Mouse (Mus musculus): Measurements from ENCODE around the gene Rps16.

The Rps16 gene

GRCm38 (mm10) chr7:28335471-28335870 is 15.0 kb upstream of the Rps16 start:
- CTCF ChIA-PET = interaction anchor here in 1 of 4 experiments (0.9 to 1.5 kb wide), 2 partner anchors 9 kb away, joined by 3 to 4 read pairs; no protein-coding TSS in a partner anchor

GRCm38 (mm10) chr7:28338108-28338998 is 12.1 kb upstream of the Rps16 start, which contains the start of gene Supt5:
Gene Supt5, minus strand, starts transcription at chr7:28338746.
- ChIA-PET CTCF (interaction anchor here in 3 of 4 experiments (0.6 to 3.1 kb wide), 18 partner anchors 8 to 260 kb away, joined by 3 to 29 read pairs (median 3); partner anchors contain the start of genes Dll3 (in 1 of the 3), Med29 (in 1 of the 3), Paf1 (in 1 of the 3) and Pak4 (in 1 of the 3)), POLR2A (interaction anchor here (0.6 to 50.6 kb wide), 82 partner anchors 8 to 1160 kb away, joined by 3 to 1116 read pairs (median 5); partner anchors contain the start of genes Rps16 (in 4 of the 4), Dll3 (in 3 of the 4), Med29 (in 3 of the 4) and Paf1 (in 3 of the 4))

More at GRCm38 (mm10) chr7:28335471-28335870, 15.0 kb upstream of the Rps16 start:
- POLR2A ChIA-PET = interaction anchor here in 3 of 4 experiments (0.9 to 50.6 kb wide), 11 partner anchors 10 to 57 kb away, joined by 3 to 1116 read pairs (median 6); partner anchors contain the start of genes Rps16 (in 3 of the 3), Med29 (in 2 of the 3), Paf1 (in 2 of the 3) and Plekhg2 (in 1 of the 3)

GRCm38 (mm10) chr7:28339213-28339917 is 11.1 kb upstream of the Rps16 start:
- ChIA-PET CTCF (interaction anchor here (0.5 to 3.1 kb wide), 27 partner anchors 8 to 259 kb away, joined by 3 to 29 read pairs (median 4); partner anchors contain the start of genes Selenov (in 2 of the 4), Dll3 (in 1 of the 4), Gmfg (in 1 of the 4) and Med29 (in 1 of the 4)), POLR2A (interaction anchor here (0.5 to 50.6 kb wide), 85 partner anchors 8 to 1161 kb away, joined by 3 to 1116 read pairs (median 5); partner anchors contain the start of genes Rps16 (in 4 of the 4), Dll3 (in 3 of the 4), Med29 (in 3 of the 4) and Paf1 (in 3 of the 4))

GRCm38 (mm10) chr7:28341381-28341780 is 9.1 kb upstream of the Rps16 start:
- CTCF ChIA-PET = interaction anchor here in 1 of 4 experiments (1.4 kb wide), 1 partner anchor 9 kb away, joined by 6 read pairs; the partner anchor contains the start of gene Rps16
- POLR2A ChIA-PET = interaction anchor here (0.6 to 50.6 kb wide), 16 partner anchors 9 to 1749 kb away, joined by 3 to 1116 read pairs (median 4); partner anchors contain the start of genes Rps16 (in 4 of the 4), Med29 (in 2 of the 4), Paf1 (in 2 of the 4) and Zfp36 (in 2 of the 4)

- ChIA-PET CTCF (interaction anchor here (0.6 to 2.4 kb wide), 43 partner anchors 8 to 1089 kb away, joined by 3 to 22 read pairs (median 4); partner anchors contain the start of genes Dll3 (in 2 of the 4), Selenov (in 2 of the 4), Eid2 (in 1 of the 4) and Eid2b (in 1 of the 4)), POLR2A (interaction anchor here in 3 of 4 experiments (0.5 to 50.6 kb wide), 21 partner anchors 9 to 858 kb away, joined by 3 to 1116 read pairs (median 4); partner anchors contain the start of genes Med29 (in 3 of the 3), Paf1 (in 3 of the 3), Dll3 (in 2 of the 3) and Zfp36 (in 2 of the 3))
These were observed 5.8 kb upstream of the Rps16 start for GRCm38 (mm10) chr7:28344637-28345036.

- POLR2A ChIA-PET = interaction anchor here in 3 of 4 experiments (0.6 to 50.6 kb wide), 8 partner anchors 6 to 523 kb away, joined by 3 to 1116 read pairs (median 292); partner anchors contain the start of genes Supt5 (in 2 of the 3), Med29 (in 1 of the 3), Paf1 (in 1 of the 3) and Plekhg2 (in 1 of the 3)
These were observed 2.7 kb upstream of the Rps16 start for GRCm38 (mm10) chr7:28347746-28348145.

GRCm38 (mm10) chr7:28348601-28349000 is 1.9 kb upstream of the Rps16 start:
- POLR2A ChIA-PET = interaction anchor here in 3 of 4 experiments (0.9 to 50.6 kb wide), 13 partner anchors 6 to 71 kb away, joined by 3 to 1116 read pairs (median 36); partner anchors contain the start of genes Supt5 (in 3 of the 3), Dll3 (in 1 of the 3), Eid2b (in 1 of the 3) and Med29 (in 1 of the 3)
- CTCF ChIA-PET = interaction anchor here in 2 of 4 experiments (1.5 to 3.7 kb wide), 2 partner anchors 10 kb away, joined by 3 to 29 read pairs; partner anchors contain the start of gene Supt5 (in 2 of the 2)

More at GRCm38 (mm10) chr7:28347746-28348145, 2.7 kb upstream of the Rps16 start:
- CTCF ChIA-PET = interaction anchor here in 2 of 4 experiments (0.6 to 0.7 kb wide), 2 partner anchors 9 to 178 kb away, joined by 3 to 4 read pairs; partner anchors contain the start of gene Fbl (in 1 of the 2)

- POLR2A ChIA-PET = interaction anchor here (0.5 to 50.6 kb wide), 68 partner anchors 8 to 844 kb away, joined by 3 to 1116 read pairs (median 8); partner anchors contain the start of genes Supt5 (in 4 of the 4), Med29 (in 3 of the 4), Paf1 (in 3 of the 4) and Selenov (in 3 of the 4)
These were observed 1.3 kb downstream of the Rps16 start for GRCm38 (mm10) chr7:28351676-28352191.

GRCm38 (mm10) chr7:28353267-28353666 is 2.8 kb downstream of the Rps16 start:
- CTCF ChIA-PET = interaction anchor here in 2 of 4 experiments (1.5 to 2.5 kb wide), 4 partner anchors 8 to 54 kb away, joined by 3 to 5 read pairs (median 4); no protein-coding TSS in a partner anchor

More at GRCm38 (mm10) chr7:28351676-28352191, 1.3 kb downstream of the Rps16 start:
- CTCF ChIA-PET = interaction anchor here in 1 of 4 experiments (1.0 to 3.7 kb wide), 4 partner anchors 13 to 176 kb away, joined by 3 to 29 read pairs (median 4); partner anchors contain the start of gene Supt5

GRCm38 (mm10) chr7:28354113-28354581 is 3.7 kb downstream of the Rps16 start:
- CTCF ChIA-PET = interaction anchor here in 2 of 4 experiments (0.7 to 1.9 kb wide), 5 partner anchors 9 to 15 kb away, joined by 3 to 5 read pairs (median 3); no protein-coding TSS in a partner anchor
- POLR2A ChIA-PET = interaction anchor here in 3 of 4 experiments (1.0 to 50.6 kb wide), 20 partner anchors 5 to 303 kb away, joined by 3 to 1116 read pairs (median 22); partner anchors contain the start of genes Med29 (in 3 of the 3), Paf1 (in 3 of the 3), Supt5 (in 3 of the 3) and Pak4 (in 1 of the 3)

More at GRCm38 (mm10) chr7:28353267-28353666, 2.8 kb downstream of the Rps16 start:
- POLR2A ChIA-PET = interaction anchor here (0.5 to 50.6 kb wide), 29 partner anchors 6 to 1046 kb away, joined by 3 to 1116 read pairs (median 6); partner anchors contain the start of genes Med29 (in 3 of the 4), Paf1 (in 3 of the 4), Supt5 (in 3 of the 4) and Eid2b (in 1 of the 4)

GRCm38 (mm10) chr7:28354596-28354995 is 4.1 kb downstream of the Rps16 start:
- ChIA-PET POLR2A (interaction anchor here in 3 of 4 experiments (1.0 to 50.6 kb wide), 18 partner anchors 5 to 303 kb away, joined by 3 to 1116 read pairs (median 8); partner anchors contain the start of genes Med29 (in 3 of the 3), Paf1 (in 3 of the 3), Supt5 (in 2 of the 3) and Pak4 (in 1 of the 3)), CTCF (interaction anchor here in 2 of 4 experiments (0.7 to 1.9 kb wide), 5 partner anchors 10 to 15 kb away, joined by 3 to 5 read pairs (median 3); no protein-coding TSS in a partner anchor)

- POLR2A ChIA-PET = interaction anchor here in 2 of 4 experiments (1.0 to 50.6 kb wide), 12 partner anchors 4 to 304 kb away, joined by 3 to 1116 read pairs (median 80); partner anchors contain the start of genes Med29 (in 2 of the 2), Paf1 (in 2 of the 2), Supt5 (in 2 of the 2) and Plekhg2 (in 1 of the 2)
- CTCF ChIA-PET = interaction anchor here in 1 of 4 experiments (1.8 to 1.9 kb wide), 2 partner anchors 14 to 15 kb away, joined by 3 to 4 read pairs; no protein-coding TSS in a partner anchor
These were observed 4.8 kb downstream of the Rps16 start for GRCm38 (mm10) chr7:28355221-28355620.

GRCm38 (mm10) chr7:28356981-28357380 is 6.5 kb downstream of the Rps16 start:
- POLR2A ChIA-PET = interaction anchor here (0.6 to 50.6 kb wide), 26 partner anchors 3 to 1156 kb away, joined by 3 to 1116 read pairs (median 6); partner anchors contain the start of genes Med29 (in 4 of the 4), Paf1 (in 4 of the 4), Supt5 (in 2 of the 4) and Fbl (in 1 of the 4)
- CTCF ChIA-PET = interaction anchor here in 3 of 4 experiments (0.7 to 4.0 kb wide), 8 partner anchors 12 to 243 kb away, joined by 3 to 22 read pairs (median 4); partner anchors contain the start of gene Zfp36 (in 1 of the 3)

GRCm38 (mm10) chr7:28357984-28358383 is 7.5 kb downstream of the Rps16 start:
- CTCF ChIA-PET = interaction anchor here (0.5 to 4.0 kb wide), 7 partner anchors 13 to 391 kb away, joined by 3 to 22 read pairs (median 4); no protein-coding TSS in a partner anchor
- POLR2A ChIA-PET = interaction anchor here (0.6 to 50.6 kb wide), 30 partner anchors 2 to 871 kb away, joined by 3 to 1116 read pairs (median 5); partner anchors contain the start of genes Med29 (in 4 of the 4), Paf1 (in 4 of the 4), Supt5 (in 3 of the 4) and Gmfg (in 1 of the 4)
